Mouse (Mus musculus) mouse trophoblast stem cell (cell line): ENCODE data around the gene Eif5a2.

Experiments
- in situ Hi-C, 2 experiments: fragments of 300-500 bp; cut with MseI, MboI; formaldehyde crosslinking; loops; 2 replicates in 1 of 2; 3 replicates in 1 of 2; pipeline ENCODE4 v1.15.1; 2025

Eif5a2 gene

GRCm38 (mm10) chr3:28808039-28808643 is 27.1 kb downstream of the Eif5a2 start:
- in situ Hi-C loops = no loop called here

- in situ Hi-C loops = loop anchor here in 1 of 2 experiments (5.0 kb wide), 1 partner anchor 156 kb away; no protein-coding TSS in a partner anchor
Measured at GRCm38 (mm10) chr3:28811441-28811840, 30.4 kb downstream of the Eif5a2 start.

- in situ Hi-C loops = loop anchor here in 1 of 2 experiments (5.0 kb wide), 1 partner anchor 153 kb away; no protein-coding TSS in a partner anchor
Measured at GRCm38 (mm10) chr3:28814361-28814760, 33.3 kb downstream of the Eif5a2 start.

- in situ Hi-C loops = no loop called here
Measured at GRCm38 (mm10) chr3:28816010-28816540, 35.0 kb downstream of the Eif5a2 start.

- in situ Hi-C loops = no loop called here
Measured at GRCm38 (mm10) chr3:28826272-28826671, 45.2 kb downstream of the Eif5a2 start.

GRCm38 (mm10) chr3:28827605-28828004 is 46.5 kb downstream of the Eif5a2 start:
- in situ Hi-C loops = no loop called here

GRCm38 (mm10) chr3:28829454-28829853 is 48.4 kb downstream of the Eif5a2 start:
- in situ Hi-C loops = no loop called here

DNA sequence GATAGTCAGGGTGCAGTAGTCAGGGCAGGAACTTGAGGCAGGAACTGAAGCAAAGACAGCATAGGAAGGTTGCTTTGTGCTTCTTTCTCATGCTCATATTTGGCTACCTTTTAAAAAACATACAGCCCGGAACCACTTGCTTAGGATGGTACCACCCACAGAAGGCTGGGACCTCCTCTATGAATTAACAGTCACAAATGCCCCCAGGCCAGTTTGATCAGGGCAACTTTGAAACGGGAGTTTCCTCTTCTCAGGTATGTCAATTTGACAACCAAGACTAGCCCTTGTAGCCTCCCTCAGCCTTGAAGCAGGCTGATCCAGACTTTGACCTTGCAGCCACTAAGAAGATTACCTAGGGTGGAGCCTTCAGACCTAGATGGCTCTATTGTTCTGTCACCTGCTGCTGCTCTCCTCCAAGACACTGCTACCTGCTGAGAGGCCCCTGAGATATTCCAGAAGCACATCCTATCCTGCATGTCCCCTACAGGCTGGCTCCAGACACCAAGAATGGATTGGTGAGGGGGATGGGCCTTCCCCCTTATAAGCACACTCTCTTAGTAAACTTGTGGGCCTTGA is 55.8 kb downstream of the Eif5a2 start:
- in situ Hi-C loops = no loop called here

GRCm38 (mm10) chr3:28841886-28842649 is 61.0 kb downstream of the Eif5a2 start:
- in situ Hi-C loops = no loop called here

DNA sequence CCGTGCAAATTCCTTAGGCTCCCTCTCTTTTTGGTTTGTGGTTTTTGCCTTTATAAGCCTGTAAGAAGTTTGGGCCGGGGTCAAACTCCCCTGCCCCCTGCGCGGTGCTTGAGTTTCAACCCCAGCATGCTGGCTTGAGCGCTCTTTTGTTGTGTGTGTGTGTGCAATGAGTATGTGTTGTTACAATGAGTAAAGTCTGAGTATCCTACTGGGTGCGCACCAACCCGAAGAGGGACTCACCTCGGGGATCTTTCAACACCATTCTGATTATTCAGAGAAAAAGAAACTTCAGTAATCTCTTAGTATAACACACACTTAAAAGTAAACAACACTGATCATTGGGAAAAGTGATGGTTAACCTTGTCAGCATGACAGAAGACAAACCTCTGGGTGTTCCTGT is 62.2 kb downstream of the Eif5a2 start:
- in situ Hi-C loops = no loop called here

DNA sequence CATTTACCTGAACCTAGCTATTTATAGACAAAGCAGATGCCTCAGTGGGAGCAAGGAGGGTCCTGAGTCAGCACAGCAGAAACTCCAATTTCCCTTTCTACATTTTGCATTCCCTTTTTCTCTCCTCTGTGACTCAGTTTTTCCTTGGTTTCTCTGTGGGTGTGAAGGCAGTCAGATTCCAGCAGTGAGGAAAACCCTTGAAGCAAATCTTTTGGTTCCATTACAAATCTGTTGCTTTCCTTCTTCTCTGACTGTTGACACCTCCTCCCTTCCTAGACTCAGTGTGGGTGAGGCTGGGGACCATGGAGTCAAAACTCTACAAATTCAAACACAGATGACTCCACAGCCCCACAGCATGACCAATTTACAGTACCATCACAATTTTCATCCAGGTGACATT is 66.0 kb downstream of the Eif5a2 start:
- in situ Hi-C loops = no loop called here
